Mouse (Mus musculus): ENCODE data around the gene Olfr1497. TPM values are rescaled to one million over a fixed set of nuclear protein-coding genes. Genes with fewer than 3 reads are reported as not detected.

The Olfr1497 gene
- polyA plus RNA-seq, 1 experiment, result not detected

GRCm38 (mm10) chr19:13768565-13769276 lies 29.3 kb downstream of the Olfr1497 start:
- no peak for TF ChIP-seq POLR2A (IDR thresholded peaks at IDR 0.05; ENCODE audit: insufficient read depth, low read depth, low read length)
- H3K4me1 ChIP-seq (ENCODE audit: control insufficient read depth, insufficient read depth, low read length), result no peaks in the 10 kb centered on the region
- H3K4me3 ChIP-seq (ENCODE audit: insufficient read depth, low read depth, low read length), result no peak overlapping the region
- H3K27ac ChIP-seq (ENCODE audit: insufficient read depth, low read depth, low read length), result no peak overlapping the region
- 92% methylated on average over 9 of the region's 9 CpGs for WGBS

- WGBS, result 74% methylated on average over 3 of the region's 3 CpGs
Observed at GRCm38 (mm10) chr19:13764306-13764705, 33.7 kb downstream of the Olfr1497 start, which contains the start of gene Olfr1495. Gene Olfr1495 (plus strand): TSS chr19:13764606.

GRCm38 (mm10) chr19:13749366-13749765 lies 48.6 kb downstream of the Olfr1497 start:
- H3K4me3 ChIP-seq (ENCODE audit: insufficient read depth, low read depth, low read length), result no peak overlapping the region
- H3K4me1 ChIP-seq (ENCODE audit: control insufficient read depth, insufficient read depth, low read length), result no peaks in the 10 kb centered on the region
- TF ChIP-seq POLR2A (IDR thresholded peaks at IDR 0.05; ENCODE audit: insufficient read depth, low read depth, low read length), result no peak
- TF ChIP-seq CTCF (IDR thresholded peaks at IDR 0.05; ENCODE audit: insufficient read depth, low read depth, low read length), result no peak
- WGBS, result 100% methylated on average over 1 of the region's 1 CpGs
- no peak overlapping the region for H3K27ac ChIP-seq (ENCODE audit: insufficient read depth, low read depth, low read length)

More at GRCm38 (mm10) chr19:13764306-13764705, 33.7 kb downstream of the Olfr1497 start, which contains the start of gene Olfr1495:
- no peaks in the 10 kb centered on the region for H3K4me1 ChIP-seq (ENCODE audit: control insufficient read depth, insufficient read depth, low read length)
- no peak within 1 kb of the TSS for H3K4me3 ChIP-seq (ENCODE audit: insufficient read depth, low read depth, low read length)
- no peak within 1 kb of the TSS for H3K27ac ChIP-seq (ENCODE audit: insufficient read depth, low read depth, low read length)
- TF ChIP-seq POLR2A (IDR thresholded peaks at IDR 0.05; ENCODE audit: insufficient read depth, low read depth, low read length), result no peak
- TF ChIP-seq CTCF (IDR thresholded peaks at IDR 0.05; ENCODE audit: insufficient read depth, low read depth, low read length), result no peak

Other genes with a start within 250 kb of the Olfr1497 start
- gene Olfr1484, start 214.7 kb downstream of the Olfr1497 start, polyA plus RNA-seq (2012; ENCODE audit: insufficient read depth, insufficient read length, low replicate concordance, missing spikeins), result not detected in 2 replicates
- not detected in 2 replicates for gene Olfr1487, start 180.8 kb downstream of the Olfr1497 start, polyA plus RNA-seq (2012; ENCODE audit: insufficient read depth, insufficient read length, low replicate concordance, missing spikeins)
- not detected in 2 replicates for gene Olfr1489, start 166.6 kb downstream of the Olfr1497 start, polyA plus RNA-seq (2012; ENCODE audit: insufficient read depth, insufficient read length, low replicate concordance, missing spikeins)
- gene Olfr1490, start 147.1 kb downstream of the Olfr1497 start, polyA plus RNA-seq (2012; ENCODE audit: insufficient read depth, insufficient read length, low replicate concordance, missing spikeins), result not detected in 2 replicates
- gene Olfr1491, start 100.9 kb downstream of the Olfr1497 start, polyA plus RNA-seq (2012; ENCODE audit: insufficient read depth, insufficient read length, low replicate concordance, missing spikeins), result not detected in 2 replicates
- gene Olfr1493-ps1, start 74.9 kb downstream of the Olfr1497 start, polyA plus RNA-seq (2012; ENCODE audit: insufficient read depth, insufficient read length, low replicate concordance, missing spikeins), result not detected in 2 replicates
- not detected in 2 replicates for gene Olfr1494, start 58.5 kb downstream of the Olfr1497 start, polyA plus RNA-seq (2012; ENCODE audit: insufficient read depth, insufficient read length, low replicate concordance, missing spikeins)
- gene Olfr1495, start 33.6 kb downstream of the Olfr1497 start, polyA plus RNA-seq (2012; ENCODE audit: insufficient read depth, insufficient read length, low replicate concordance, missing spikeins), result not detected in 2 replicates
- gene Olfr1496, start 20.3 kb downstream of the Olfr1497 start, polyA plus RNA-seq (2012; ENCODE audit: insufficient read depth, insufficient read length, low replicate concordance, missing spikeins), result not detected in 2 replicates
- not detected in 2 replicates for gene Olfr1499, start 21.2 kb upstream of the Olfr1497 start, polyA plus RNA-seq (2012; ENCODE audit: insufficient read depth, insufficient read length, low replicate concordance, missing spikeins)
- gene Olfr1500, start 32.3 kb upstream of the Olfr1497 start, polyA plus RNA-seq (2012; ENCODE audit: insufficient read depth, insufficient read length, low replicate concordance, missing spikeins), result not detected in 2 replicates
- not detected in 2 replicates for gene Olfr1501, start 52.5 kb upstream of the Olfr1497 start, polyA plus RNA-seq (2012; ENCODE audit: insufficient read depth, insufficient read length, low replicate concordance, missing spikeins)
- gene Olfr1502, start 63.6 kb upstream of the Olfr1497 start, polyA plus RNA-seq (2012; ENCODE audit: insufficient read depth, insufficient read length, low replicate concordance, missing spikeins), result not detected in 2 replicates
- not detected in 2 replicates for gene Olfr1504, start 99.7 kb upstream of the Olfr1497 start, polyA plus RNA-seq (2012; ENCODE audit: insufficient read depth, insufficient read length, low replicate concordance, missing spikeins)
- gene Olfr1505, start 115.3 kb upstream of the Olfr1497 start, polyA plus RNA-seq (2012; ENCODE audit: insufficient read depth, insufficient read length, low replicate concordance, missing spikeins), result not detected in 2 replicates

Data from olfactory bulb, adult 2 months (tissue).